Mouse (Mus musculus) c-Kit-positive CD71-positive TER-119-negative erythroid progenitor cells, embryonic 14.5 days (primary cell): ENCODE data around the gene Cdkal1.

Experiments
- DNase-seq: peaks from one replicate; pipeline ENCODE4 v3.0.0-alpha.2; 2013; ENCODE audit warnings: low read depth

Gene Cdkal1

DNA sequence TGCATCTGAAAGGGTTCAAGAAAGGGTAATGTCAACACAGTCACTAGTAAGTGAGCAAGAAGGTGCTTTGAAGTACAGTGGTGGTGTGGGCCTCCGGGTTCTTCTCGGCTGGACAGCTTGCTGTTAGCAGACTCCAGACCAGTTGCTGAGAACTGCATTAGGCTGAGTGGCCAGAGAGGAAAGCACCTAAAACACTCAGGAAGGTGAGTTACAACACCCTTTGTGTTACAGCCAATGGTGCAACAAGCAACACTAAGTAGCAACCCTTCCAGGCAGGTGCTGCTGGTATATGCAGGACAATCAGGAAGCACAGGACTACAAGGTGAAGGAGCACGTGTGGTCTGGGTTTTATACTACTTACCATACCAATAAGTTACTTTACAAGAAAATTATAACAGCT lies 90.2 kb downstream of the Cdkal1 start:
- DNase-seq = no peak

DNA sequence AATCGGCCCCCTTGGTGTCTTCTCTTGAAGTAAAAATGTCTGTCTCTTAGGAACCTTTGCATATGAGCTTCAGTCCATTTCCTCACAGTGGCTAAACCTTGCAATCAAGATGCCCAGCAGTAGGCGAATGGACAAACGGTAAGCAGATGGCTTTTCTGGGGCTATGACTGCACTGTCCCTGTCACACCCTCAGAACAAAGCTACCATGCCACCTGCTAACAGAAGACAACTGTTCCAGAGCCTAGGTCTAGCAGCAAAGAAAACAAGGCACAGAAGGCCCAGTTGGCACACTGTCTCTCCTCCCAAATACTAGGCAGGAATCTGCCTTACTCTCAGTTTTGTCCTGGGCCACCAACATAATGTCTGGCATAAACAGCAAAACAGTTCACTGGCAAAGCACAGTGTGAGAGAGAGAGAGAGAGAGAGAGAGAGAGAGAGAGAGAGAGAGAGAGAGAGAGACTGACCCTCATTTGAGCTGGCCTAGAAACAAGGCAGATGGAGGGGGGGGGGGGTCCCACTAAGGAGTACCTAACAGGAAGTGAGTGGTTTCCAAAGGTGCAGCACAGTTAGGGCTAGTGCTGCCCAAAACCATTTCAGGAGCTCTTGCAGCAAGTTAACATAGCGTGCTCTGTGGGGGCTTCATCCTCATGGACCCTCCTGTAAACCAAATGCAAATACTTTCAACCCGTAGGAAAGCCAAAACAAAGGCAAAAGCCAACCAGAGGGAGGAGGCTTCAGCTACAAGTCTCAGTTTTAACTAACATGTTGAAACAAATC lies 95.6 kb downstream of the Cdkal1 start:
- DNase-seq = no peak

DNA sequence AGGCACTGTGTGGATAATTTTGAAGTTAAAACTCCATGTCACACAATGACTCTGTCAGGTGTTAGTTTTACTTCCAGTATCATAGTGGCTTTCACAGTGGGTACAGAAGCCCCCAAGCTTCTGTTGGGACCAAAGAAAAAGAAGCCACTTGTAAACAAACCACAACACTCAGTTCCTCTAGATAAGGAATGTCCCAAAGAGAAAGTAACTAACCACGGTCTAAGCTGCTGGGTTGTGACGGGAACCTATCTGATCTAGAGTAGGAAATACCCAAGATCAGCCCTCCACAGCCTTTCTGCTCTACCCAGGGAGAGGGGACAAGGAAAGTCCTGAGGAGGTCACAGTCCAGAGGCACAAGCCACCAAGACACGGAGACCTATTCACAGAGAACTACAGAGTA lies 99.4 kb downstream of the Cdkal1 start:
- peak; percentile 34 for DNase-seq

DNA sequence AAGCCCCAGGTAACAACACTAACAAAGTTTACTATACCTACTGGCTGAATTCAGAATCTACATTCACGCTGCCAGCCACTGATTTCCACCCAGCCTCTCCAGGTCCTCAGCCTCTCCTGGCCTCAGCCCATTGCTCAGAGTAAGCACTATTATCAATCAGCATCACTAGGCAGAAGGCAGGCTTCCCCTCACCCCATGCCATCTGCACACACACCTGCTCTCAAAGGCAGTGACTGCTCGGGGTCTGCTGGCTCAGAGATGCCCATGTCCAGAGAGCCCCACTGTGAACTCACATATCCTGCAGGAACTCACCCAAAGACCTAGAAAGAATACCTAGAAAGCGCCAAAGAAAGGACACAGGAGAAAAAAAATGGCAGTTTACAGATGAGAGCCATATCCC lies 102.2 kb downstream of the Cdkal1 start:
- no peak for DNase-seq

DNA sequence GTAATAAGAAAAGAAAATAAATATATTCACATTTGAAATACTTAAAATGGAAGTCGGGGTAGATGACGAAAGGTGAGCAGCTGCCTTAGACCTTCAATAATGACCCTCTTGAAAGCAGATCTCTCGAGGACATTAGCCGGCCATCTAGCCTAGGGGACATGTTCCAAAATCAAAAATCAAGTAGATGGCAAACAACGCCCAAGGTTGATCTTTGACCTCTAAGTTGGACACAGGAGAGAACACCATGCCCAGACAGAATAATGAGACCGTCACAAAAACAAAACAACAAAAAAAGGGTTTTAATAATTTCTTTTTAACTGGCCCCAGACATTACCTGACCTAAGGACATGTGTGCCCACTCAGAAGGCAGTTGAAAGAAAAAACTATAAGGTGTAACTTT lies 103.4 kb downstream of the Cdkal1 start:
- no peak for DNase-seq

DNA sequence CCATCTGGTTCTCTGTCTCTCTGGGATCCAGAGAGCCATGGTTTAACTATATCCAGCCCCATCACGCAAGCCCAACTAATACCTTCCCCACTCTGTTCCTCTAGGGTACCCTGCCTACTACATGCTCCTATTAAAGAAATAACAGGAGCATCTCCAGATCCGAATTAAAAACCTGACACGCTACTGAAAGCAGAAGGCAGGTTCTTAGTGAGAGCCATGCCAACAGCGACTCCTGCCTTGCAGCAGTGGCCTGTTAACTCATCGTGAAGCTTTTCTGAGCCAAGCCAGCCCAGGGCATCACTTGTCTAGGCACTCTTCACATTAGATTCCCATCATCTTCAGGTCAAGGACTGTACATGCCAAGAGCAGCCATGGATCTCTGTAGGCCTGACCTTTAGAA lies 104.3 kb downstream of the Cdkal1 start:
- no peak for DNase-seq

DNA sequence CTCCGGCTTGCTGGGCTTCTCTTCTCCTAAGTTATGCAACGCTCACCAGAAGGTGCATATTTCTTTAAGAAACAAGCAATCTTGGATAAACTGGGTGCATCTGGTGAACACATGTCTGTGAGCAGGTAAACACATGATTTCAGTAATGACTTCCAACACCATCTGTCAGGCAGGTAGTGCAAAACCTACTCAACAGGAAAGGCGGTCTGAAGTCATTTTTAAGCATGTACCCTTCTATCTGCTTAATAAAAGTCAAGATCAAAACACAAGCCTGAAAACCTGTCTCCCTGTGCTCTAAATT lies 108.2 kb downstream of the Cdkal1 start:
- DNase-seq = no peak

DNA sequence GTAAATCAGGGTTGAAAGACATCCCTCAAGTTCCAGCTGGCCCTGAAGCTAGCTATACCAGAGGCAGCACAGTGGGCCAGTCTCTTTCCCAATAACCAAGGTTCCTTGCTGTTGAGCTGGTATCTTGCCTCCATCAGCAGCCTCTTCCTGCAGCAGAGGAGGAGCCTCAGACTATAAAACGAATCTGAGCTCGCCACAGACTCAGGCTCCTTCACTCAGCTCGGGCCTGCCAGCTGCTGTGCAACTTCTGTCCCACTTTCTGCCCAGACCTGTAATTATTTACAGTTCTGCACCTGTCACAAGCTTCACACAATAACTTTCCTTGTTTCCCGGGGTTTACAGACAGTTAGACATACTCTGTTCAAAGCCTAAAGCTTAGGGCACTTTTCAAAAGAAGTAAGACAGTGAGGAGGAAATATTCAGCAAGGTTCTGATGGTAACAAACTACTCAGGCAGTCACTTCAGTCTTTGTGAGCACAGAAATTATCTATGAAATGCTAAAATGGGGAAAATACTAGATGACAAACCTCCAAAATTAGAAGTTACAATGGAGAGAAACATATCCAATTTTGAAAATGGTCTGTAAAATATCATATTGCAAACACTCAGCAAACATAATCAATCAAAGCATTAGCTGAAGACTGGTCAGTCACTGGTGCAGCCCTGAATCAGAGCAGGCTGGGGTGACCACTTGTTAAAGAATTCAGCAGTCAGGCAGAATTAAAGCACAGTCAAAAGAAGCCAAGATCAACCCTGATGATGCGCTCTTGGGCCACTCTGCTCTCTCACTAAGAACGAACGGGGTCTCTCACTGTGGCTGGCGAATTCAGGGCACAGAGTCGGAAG lies 108.8 kb downstream of the Cdkal1 start:
- no peak for DNase-seq

DNA sequence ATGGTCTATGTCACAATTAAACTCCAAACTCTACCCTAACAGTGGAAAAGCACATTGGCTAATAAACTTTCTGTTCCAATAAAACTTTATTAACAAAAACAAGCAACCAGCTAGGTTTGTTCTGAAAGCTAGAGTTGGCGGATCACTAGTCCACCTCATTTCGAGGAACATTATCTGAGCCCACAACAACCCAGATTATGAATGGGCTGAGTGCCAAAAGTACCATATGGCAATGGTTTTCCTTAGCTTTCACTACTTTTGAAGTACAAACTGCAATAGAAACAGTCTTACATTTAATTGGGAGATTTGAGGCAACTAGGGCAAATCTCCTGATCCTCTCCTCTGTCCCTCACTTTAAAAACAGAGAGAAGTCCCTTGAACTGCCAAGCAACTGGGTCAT lies 110.4 kb downstream of the Cdkal1 start:
- DNase-seq = no peak

DNA sequence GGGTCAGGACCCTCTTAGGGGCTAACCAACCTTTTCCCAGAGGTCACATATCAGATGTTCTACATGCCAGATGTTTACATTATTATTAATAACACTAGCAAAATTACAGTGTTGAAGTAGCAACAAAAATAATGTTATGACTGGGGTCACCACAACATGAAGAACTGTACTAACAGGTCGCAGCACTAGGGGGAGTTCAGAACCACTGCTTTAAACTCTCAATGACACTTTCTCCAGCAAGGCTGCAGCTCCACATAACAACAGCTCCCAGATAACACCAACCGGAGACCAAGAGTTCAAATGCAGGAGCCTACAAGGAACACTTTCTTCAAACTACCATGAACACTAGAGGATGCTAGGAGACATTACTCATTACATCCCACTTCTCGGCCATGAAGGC lies 111.3 kb downstream of the Cdkal1 start:
- DNase-seq = no peak

DNA sequence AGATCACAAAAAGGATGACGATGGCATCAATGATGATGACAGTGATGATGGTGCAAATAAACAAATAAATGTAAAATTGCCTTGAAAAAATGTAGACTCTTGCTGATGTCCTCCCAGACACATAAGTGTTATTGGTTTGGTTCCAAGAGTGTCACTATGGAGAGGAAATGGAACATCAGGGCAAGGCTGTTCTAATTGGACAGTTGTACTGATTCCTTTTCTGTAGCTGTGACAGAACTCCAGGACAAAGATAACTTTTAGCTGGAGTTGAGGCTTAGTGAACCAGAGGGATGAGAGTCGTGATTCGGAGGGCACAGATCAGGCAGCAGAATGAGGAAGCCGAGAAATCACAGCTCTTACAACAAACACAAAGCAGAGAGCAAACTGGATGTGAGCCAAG lies 111.7 kb downstream of the Cdkal1 start:
- no peak for DNase-seq

DNA sequence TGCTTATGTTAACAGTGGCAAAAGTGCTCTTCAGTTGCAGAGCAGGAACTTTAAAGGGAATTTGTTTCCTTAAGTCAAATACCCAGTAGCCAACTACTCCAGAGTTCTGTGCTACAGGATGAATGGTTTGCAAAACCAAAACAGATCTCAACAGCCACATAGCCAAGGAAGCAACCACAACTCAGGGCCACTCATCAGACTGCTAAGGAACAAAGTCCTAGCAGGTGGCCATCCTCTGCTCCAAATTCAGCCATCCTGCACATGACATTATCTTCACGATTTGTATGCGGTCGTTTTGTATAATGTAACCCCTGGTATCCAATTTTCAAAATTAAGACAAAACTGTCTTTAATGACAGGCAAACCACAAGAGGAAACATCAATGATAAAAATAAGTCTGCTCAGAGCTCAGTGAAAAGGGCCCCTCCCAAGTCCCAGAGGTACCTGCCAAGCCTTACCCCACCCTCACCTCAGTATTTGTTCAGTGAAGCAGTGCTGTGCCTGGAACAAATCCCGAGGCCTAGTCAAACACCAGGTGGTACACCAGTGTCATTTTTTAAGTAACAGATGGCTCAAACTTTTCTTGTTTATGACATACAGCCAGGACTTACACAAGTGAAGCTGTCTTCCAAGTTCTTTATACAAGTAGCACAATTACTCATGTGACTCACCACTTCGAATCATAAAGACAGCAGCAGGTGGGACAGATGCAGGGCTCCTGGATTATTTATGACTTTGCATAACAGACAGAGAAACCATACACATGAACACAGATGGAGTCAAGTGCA lies 117.6 kb downstream of the Cdkal1 start:
- no peak for DNase-seq

DNA sequence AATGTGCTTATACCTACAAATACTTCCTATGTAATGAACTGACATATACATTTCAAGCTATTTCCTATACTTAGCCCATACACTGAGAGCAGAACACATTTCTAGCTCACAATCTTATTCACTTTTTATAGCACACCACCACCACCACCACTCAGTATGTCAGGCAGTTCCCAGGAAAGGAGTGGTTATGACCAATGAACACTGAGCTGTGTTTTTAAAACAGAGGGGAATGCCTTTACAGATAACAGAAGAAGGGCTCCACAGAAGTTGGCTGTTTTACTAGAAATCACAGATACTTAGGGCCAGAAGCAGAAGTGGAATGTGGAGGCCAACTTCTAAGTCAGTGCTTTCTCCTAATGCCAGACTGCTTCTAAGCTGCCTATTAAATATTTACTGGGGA lies 121.0 kb downstream of the Cdkal1 start:
- no peak for DNase-seq

DNA sequence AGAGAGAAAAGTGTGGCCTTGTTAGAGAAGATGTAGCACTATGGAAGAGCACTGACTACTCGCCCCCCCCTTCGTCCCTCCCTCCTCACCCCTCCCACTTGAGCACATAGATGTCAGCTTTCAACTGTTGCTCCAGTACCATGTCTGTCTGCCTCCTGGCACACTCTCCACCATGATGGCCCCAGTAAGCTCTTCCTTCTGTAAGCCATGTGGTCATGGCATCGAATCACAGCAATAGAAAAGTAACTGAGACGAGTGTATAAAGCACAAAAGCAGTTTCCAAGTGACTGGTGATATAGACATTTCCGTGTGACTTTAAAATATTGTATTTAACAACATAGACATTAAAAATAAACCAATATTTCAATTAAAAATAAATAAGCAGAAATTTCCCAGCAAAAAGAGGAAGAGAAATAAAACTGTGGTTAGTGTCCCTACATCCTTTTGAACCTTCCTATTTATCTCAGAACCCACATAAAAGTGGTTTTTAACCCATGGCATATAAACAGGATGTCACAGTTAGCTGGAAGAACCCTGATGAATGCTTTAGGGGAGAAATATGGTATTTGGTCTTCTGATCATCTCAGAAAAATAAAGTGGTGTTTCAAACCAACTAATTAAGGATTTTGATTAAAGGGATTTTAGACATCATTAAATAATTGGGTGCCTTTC lies 129.2 kb downstream of the Cdkal1 start:
- no peak for DNase-seq

DNA sequence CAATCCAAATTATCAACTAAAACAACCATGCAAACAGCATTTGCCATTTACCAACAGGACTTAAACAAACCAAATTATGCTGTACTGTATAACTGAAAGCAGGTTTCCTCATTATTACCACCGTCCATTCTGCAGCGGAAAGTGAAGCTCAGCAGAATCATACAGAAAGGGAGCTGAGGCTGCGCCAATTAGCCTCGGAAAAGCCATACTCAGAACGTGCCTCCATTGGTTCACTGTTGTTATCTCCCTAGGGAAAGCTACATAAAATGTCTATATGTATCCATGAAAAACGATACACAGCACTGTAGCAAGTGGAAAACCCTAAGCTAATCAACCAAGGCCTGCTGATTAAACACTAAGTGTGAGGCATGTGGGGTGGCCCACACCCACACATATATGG lies 130.6 kb downstream of the Cdkal1 start:
- DNase-seq = no peak

DNA sequence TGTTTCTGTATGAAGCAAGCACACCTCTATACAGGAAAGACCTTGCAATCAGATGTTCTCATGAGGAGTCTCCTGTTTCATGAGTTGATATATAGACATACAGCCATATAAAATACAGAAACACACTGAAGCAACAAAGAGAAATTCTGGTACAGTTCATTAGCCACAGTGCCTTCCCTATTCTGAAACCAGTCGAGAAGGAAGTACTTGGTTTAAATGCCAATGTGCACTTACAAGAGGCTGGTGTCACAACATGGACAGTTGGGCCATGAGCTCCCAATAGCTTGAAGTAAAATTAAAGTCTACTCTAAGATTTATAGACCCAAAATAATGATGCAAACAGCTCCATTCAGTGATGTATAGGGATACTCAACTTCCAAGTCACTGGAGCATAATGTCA lies 132.3 kb downstream of the Cdkal1 start:
- no peak for DNase-seq

DNA sequence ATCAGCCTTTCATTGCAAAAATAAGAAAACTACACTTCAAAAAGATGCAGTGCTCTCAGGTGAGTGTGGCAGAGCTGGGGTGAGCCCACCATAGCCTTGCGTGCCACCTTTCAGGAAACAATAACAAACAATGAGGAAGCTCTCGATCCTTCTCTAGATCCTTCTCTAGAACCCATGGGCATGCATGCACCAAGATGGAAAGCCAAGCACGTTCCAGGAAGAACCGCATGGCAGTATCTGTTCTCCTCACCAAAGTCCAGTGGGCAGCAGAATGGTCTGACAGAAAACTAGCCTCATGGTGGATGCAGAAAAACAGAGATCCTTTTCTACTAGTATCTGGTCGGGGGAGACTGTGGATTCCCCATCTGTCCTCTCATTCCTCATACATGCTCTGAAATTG lies 134.3 kb downstream of the Cdkal1 start:
- no peak for DNase-seq

DNA sequence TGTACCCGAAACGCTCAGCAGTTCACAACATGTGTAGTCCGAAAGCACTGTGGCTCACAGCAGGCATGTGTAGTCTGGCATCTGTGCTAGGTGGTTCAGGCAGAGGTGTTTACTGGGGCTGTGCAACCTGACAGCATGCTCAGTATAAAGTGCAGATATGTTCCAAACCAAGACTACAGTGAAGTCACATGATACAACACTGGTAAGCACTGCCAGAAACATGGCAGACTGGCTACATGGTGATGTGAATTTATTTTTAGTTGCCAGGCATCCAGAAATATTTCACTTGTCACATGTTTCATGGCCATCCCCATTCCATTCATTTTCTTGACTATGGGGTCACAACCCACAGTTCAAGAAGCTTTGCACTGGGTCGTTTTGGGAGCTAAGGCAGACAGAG lies 138.9 kb downstream of the Cdkal1 start:
- no peak for DNase-seq

DNA sequence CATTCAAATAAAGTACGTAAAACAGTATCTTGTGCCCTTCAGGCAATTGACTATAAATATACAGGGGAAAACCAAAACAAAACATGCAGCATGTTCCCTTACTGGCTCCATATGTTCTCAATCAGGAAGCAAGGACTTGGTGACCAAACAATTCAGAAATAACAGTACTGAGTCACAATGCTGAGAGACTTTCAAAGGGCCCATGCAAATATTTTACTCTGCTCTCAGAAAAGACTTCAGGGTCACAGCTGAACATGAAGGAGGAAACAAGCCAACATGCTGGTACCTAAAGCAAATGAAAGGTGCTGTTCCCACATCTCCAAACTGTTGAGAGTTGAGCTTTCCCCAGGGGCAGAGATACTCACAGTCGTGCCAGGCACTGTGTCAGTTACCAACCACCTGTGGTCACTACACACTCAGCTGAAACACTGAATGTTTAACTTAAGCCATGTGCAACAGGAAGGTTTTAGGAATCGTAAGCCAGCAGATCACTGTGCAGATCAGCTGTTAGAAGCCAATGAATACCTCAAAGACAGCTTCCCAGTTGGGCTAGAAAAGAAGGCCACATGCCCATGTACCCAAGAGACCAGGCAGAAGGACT lies 140.1 kb downstream of the Cdkal1 start:
- DNase-seq = no peak

DNA sequence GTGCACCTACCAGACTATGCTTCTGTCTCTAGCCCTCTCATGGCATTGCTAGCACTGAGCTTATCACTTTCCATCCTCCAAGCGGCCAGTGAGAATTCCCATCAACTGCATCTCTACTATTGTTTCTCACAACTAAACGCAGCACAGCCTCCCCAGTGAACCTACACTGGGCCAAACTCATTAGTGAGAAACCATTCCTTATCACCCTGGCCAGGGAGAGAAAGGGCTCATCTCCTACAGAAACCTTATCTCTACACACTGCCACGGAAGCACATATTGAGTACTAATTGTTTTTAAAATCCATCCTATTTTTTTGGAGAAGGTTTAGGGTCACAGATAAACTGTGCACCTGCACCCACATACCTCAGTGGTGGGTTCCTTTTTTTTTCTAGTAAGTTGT lies 147.9 kb downstream of the Cdkal1 start:
- peak; percentile 11 for DNase-seq

DNA sequence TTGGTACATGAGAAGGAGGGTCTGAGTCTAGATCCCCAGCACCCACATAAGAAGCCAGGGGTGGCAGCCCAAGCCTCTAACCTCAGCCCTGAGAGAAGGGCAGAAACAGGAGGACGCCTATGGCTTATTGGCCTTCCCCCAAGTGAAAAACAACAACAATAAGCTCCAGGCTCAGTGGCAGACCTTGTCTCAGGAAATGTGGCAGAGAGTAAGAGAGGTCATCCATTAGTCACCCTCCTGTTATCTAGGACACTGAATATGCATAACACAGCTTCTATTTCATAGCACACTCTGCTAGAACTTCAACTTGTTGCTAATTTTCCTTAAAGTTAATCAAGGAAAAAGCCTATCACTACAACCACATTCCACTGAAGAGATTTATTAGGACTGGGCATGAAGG lies 154.1 kb downstream of the Cdkal1 start:
- no peak for DNase-seq

DNA sequence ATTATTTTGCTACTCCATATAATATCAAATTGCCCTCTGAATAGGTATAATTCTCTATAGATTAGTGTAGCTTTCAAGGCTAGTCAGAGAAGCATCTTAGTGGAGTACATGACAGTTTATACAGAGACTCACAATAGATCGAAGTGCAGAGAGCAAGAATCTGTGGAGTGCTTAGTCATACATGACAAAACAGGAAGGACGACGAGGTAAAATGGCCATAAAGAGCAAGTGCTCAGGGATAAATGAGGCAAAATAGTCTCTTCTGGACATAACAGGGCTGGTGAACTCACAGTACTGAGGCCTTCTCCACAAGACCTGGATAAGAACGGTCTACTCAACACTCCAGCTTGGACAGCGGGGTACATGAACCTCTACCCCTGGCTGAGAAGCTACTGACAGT lies 155.6 kb downstream of the Cdkal1 start:
- DNase-seq = no peak
